Mouse (Mus musculus): ENCODE data around the gene Nol11.

- TF ChIP-seq ZNF384 (IDR thresholded peaks at IDR 0.05; ENCODE audit: low read depth, low read length): no peak
- no peak for TF ChIP-seq USF1 (IDR thresholded peaks at IDR 0.05; ENCODE audit: low read depth, low read length)
These were observed 56.8 kb downstream of the Nol11 start for GRCm38 (mm10) chr11:107132426-107132825.
